Mouse (Mus musculus) intestine, embryonic 14.5 days (tissue): Measurements from ENCODE around the gene Flt3l. TPM values are rescaled to one million over a fixed set of nuclear protein-coding genes. Genes with fewer than 3 reads are reported as not detected.
A peak's percentile ranks its signal among the peaks of the same experiment; 100 is the strongest.
"Not testable (repeated sequence)": the region's sequence is repeated elsewhere in the genome, so short reads cannot be mapped to it uniquely, and the experiment has no call there.

ENCODE experiments used
- ATAC-seq: fragments of 200-750 bp; cut with Nextera tagmentation; replicated peaks from 2 replicates; pipeline ENCODE4 v1.8.0; 2017; ENCODE audit warnings: low read depth, moderate number of reproducible peaks, moderate TSS enrichment, moderate library complexity; ENCODE audit not compliant: low FRiP score, low TSS enrichment
- DNase-seq: peaks from one replicate; pipeline ENCODE4 v3.0.0-alpha.2; 2018; ENCODE audit warnings: low spot score
- H3K27ac ChIP-seq: fragments of 300-500 bp; sonication (generic); 2 replicates; pipeline ENCODE4 v1.5.1; 2014; ENCODE audit warnings: low read depth, mild to moderate bottlenecking, control low read depth
- H3K27me3 ChIP-seq: fragments of 300-500 bp; sonication (generic); replicated peaks from 2 replicates; pipeline ENCODE4 v1.6.1; 2014; ENCODE audit warnings: low read length, control low read depth; ENCODE audit not compliant: control insufficient read depth, insufficient read depth
- H3K36me3 ChIP-seq: fragments of 300-500 bp; sonication (generic); 2 replicates; pipeline ENCODE4 v1.6.1; 2014; ENCODE audit warnings: low read length, control low read depth; ENCODE audit not compliant: control insufficient read depth, insufficient read depth
- H3K4me1 ChIP-seq: fragments of 300-500 bp; sonication (generic); replicated peaks from 2 replicates; pipeline ENCODE4 v1.6.1; 2014; ENCODE audit warnings: low read length, control low read depth, mixed read lengths; ENCODE audit not compliant: control insufficient read depth, insufficient read depth
- H3K4me2 ChIP-seq: fragments of 300-500 bp; sonication (generic); 2 replicates; pipeline ENCODE4 v1.6.1; 2014; ENCODE audit warnings: low read length
- H3K4me3 ChIP-seq: fragments of 300-500 bp; sonication (generic); 2 replicates; pipeline ENCODE4 v1.5.1; 2014; ENCODE audit warnings: low read depth, low read length, control low read depth, mixed read lengths
- H3K9ac ChIP-seq: fragments of 300-500 bp; sonication (generic); 2 replicates; pipeline ENCODE4 v1.6.1; 2014; ENCODE audit warnings: mild to moderate bottlenecking, low read length
- H3K9me3 ChIP-seq: fragments of 300-500 bp; sonication (generic); 2 replicates; pipeline ENCODE4 v1.6.1; 2016; ENCODE audit warnings: low read length, control low read depth; ENCODE audit not compliant: control insufficient read depth
- WGBS: fragments of 180-500 bp; shearing (Covaris S2); extraction: QIAGEN DNeasy Blood & Tissue Kit; methylation state at CpG from one replicate; pipeline ENCODE4 v1.1.7; 2014; 5-methylcytosine and 5-hydroxymethylcytosine counted together
- polyA plus RNA-seq: library from polyadenylated mRNA; unstranded; fragments of >200 nt; fragmentation: Nextera tagmentation; extraction: Ambion mirVana; gene quantifications from 2 replicates; pipeline ENCODE4 v1.2.1, GENCODE M21; 2014

Gene Flt3l
- polyA plus RNA-seq, 1 experiment from 2014 or later, result 2.1 TPM

GRCm38 (mm10) chr7:45153586-45153985 lies 17.4 kb upstream of the Flt3l start:
- WGBS, result 2% methylated on average over 5 of the region's 5 CpGs
- H3K4me3 ChIP-seq, result peak overlapping the region; percentile 75
- H3K36me3 ChIP-seq, result peaks cover 13% of the 10 kb centered on the region
- H3K27ac ChIP-seq, result peak overlapping the region; percentile 96
- peaks cover 11% of the 10 kb centered on the region; the same call in 1 of the 2 replicates for H3K4me1 ChIP-seq
- H3K9me3 ChIP-seq, result no peaks in the 10 kb centered on the region
- ATAC-seq, result no peak
- no peaks in the 10 kb centered on the region for H3K27me3 ChIP-seq
- peak overlapping the region; percentile 90 for H3K9ac ChIP-seq
- no peak for DNase-seq
- H3K4me2 ChIP-seq, result peak overlapping the region; percentile 70

GRCm38 (mm10) chr7:45153052-45153451 lies 16.8 kb upstream of the Flt3l start:
- H3K9ac ChIP-seq, H3K27me3 ChIP-seq, H3K9me3 ChIP-seq, H3K27ac ChIP-seq, ATAC-seq, DNase-seq: not testable (repeated sequence)
- 92% methylated on average over 2 of the region's 2 CpGs for WGBS
- Histone ChIP-seq H3K36me3 (peaks cover 16% of the 10 kb centered on the region; the same call in 1 of the 2 replicates), H3K4me1 (peaks cover 11% of the 10 kb centered on the region; the same call in 1 of the 2 replicates), H3K4me2 (peak overlapping the region; percentile 70), H3K4me3 (peak overlapping the region; percentile 75; the same call in 1 of the 2 replicates)

GRCm38 (mm10) chr7:45151303-45151702 lies 15.1 kb upstream of the Flt3l start:
- H3K36me3 ChIP-seq, result peaks cover 21% of the 10 kb centered on the region
- ATAC-seq (no peak), DNase-seq (no peak)
- peak overlapping the region; percentile 79 for H3K27ac ChIP-seq
- peaks cover 11% of the 10 kb centered on the region; the same call in 1 of the 2 replicates for H3K4me1 ChIP-seq
- 34% methylated on average over 11 of the region's 11 CpGs for whole genome bisulfite sequencing
- no peak overlapping the region for H3K4me2 ChIP-seq
- H3K9me3 ChIP-seq, result no peaks in the 10 kb centered on the region
- no peak overlapping the region for H3K9ac ChIP-seq
- H3K27me3 ChIP-seq, result no peaks in the 10 kb centered on the region
- no peak overlapping the region for H3K4me3 ChIP-seq

GRCm38 (mm10) chr7:45150321-45150720 lies 14.1 kb upstream of the Flt3l start:
- H3K4me1 ChIP-seq, result peaks cover 9% of the 10 kb centered on the region; the same call in 1 of the 2 replicates
- ATAC-seq (no peak), DNase-seq (no peak)
- no peaks in the 10 kb centered on the region for H3K9me3 ChIP-seq
- no peaks in the 10 kb centered on the region for H3K27me3 ChIP-seq
- H3K4me3 ChIP-seq, result no peak overlapping the region
- peak overlapping the region; percentile 79 for H3K27ac ChIP-seq
- 52% methylated on average over 4 of the region's 4 CpGs for WGBS
- no peak overlapping the region for H3K9ac ChIP-seq
- H3K36me3 ChIP-seq, result peaks cover 31% of the 10 kb centered on the region
- no peak overlapping the region for H3K4me2 ChIP-seq

- Histone ChIP-seq H3K9me3 (no peaks in the 10 kb centered on the region), H3K36me3 (peaks cover 38% of the 10 kb centered on the region), H3K4me2 (no peak overlapping the region), H3K4me3 (no peak overlapping the region), H3K4me1 (peaks cover 3% of the 10 kb centered on the region; the same call in 1 of the 2 replicates), H3K27ac (peak overlapping the region; percentile 79; the same call in 1 of the 2 replicates), H3K9ac (no peak overlapping the region), H3K27me3 (no peaks in the 10 kb centered on the region)
- DNase-seq, result no peak
- ATAC-seq, result no peak
- 64% methylated on average over 6 of the region's 6 CpGs for WGBS
These were observed 13.3 kb upstream of the Flt3l start for GRCm38 (mm10) chr7:45149545-45149944.

- DNase-seq (no peak), ATAC-seq (no peak)
- peaks cover 48% of the 10 kb centered on the region for H3K36me3 ChIP-seq
- H3K27ac ChIP-seq, result peak overlapping the region; percentile 25; the same call in 1 of the 2 replicates
- whole genome bisulfite sequencing, result 49% methylated on average over 4 of the region's 4 CpGs
- no peak overlapping the region for H3K9ac ChIP-seq
- H3K9me3 ChIP-seq, result no peaks in the 10 kb centered on the region
- H3K27me3 ChIP-seq, result no peaks in the 10 kb centered on the region
- H3K4me3 ChIP-seq, result no peak overlapping the region
- H3K4me2 ChIP-seq, result no peak overlapping the region
- peaks cover 3% of the 10 kb centered on the region; the same call in 1 of the 2 replicates for H3K4me1 ChIP-seq
These were observed 12.4 kb upstream of the Flt3l start for GRCm38 (mm10) chr7:45148534-45149098.

- Histone ChIP-seq H3K9ac (no peak overlapping the region), H3K4me2 (no peak overlapping the region), H3K27ac (no peak overlapping the region), H3K4me1 (peaks cover 3% of the 10 kb centered on the region; the same call in 1 of the 2 replicates), H3K9me3 (no peaks in the 10 kb centered on the region), H3K4me3 (no peak overlapping the region), H3K36me3 (peaks cover 53% of the 10 kb centered on the region), H3K27me3 (no peaks in the 10 kb centered on the region)
- no peak for DNase-seq
- ATAC-seq, result no peak
- WGBS, result 76% methylated on average over 11 of the region's 11 CpGs
These were observed 11.7 kb upstream of the Flt3l start for GRCm38 (mm10) chr7:45147899-45148298.

- ATAC-seq, result no peak
- Histone ChIP-seq H3K4me3 (no peak overlapping the region), H3K27ac (no peak overlapping the region), H3K36me3 (peaks cover 53% of the 10 kb centered on the region), H3K27me3 (no peaks in the 10 kb centered on the region), H3K4me2 (no peak overlapping the region), H3K9ac (no peak overlapping the region), H3K9me3 (no peaks in the 10 kb centered on the region), H3K4me1 (peaks cover 3% of the 10 kb centered on the region; the same call in 1 of the 2 replicates)
- WGBS, result 95% methylated on average over 11 of the region's 11 CpGs
- no peak for DNase-seq
These were observed 11.0 kb upstream of the Flt3l start for GRCm38 (mm10) chr7:45147267-45147666.

- no peak overlapping the region for H3K27ac ChIP-seq
- no peaks in the 10 kb centered on the region for H3K27me3 ChIP-seq
- no peak for DNase-seq
- H3K9ac ChIP-seq, result no peak overlapping the region
- no peaks in the 10 kb centered on the region for H3K9me3 ChIP-seq
- no peak overlapping the region for H3K4me2 ChIP-seq
- H3K4me1 ChIP-seq, result no peaks in the 10 kb centered on the region
- 88% methylated on average over 8 of the region's 8 CpGs for WGBS
- no peak overlapping the region for H3K4me3 ChIP-seq
- ATAC-seq, result no peak
- peaks cover 63% of the 10 kb centered on the region for H3K36me3 ChIP-seq
These were observed 9.2 kb upstream of the Flt3l start for GRCm38 (mm10) chr7:45145460-45145859.
